Mouse (Mus musculus): ENCODE measurements at regions not wholly inside any gene's neighbourhood (a gene's known extent, or its start where the extent isn't known, plus 50 kb on each side); places are given as distances from the start of the nearest gene placed in this dataset.
"Not testable (repeated sequence)": the region's sequence is repeated elsewhere in the genome, so short reads cannot be mapped to it uniquely, and the experiment has no call there.

GRCm38 (mm10) chr1:105463819-105464614, 107.5 kb upstream of the Rnf152 start:
- H3K9me3 ChIP-seq (ENCODE audit: control insufficient read depth, low read length), result no peaks in the 10 kb centered on the region
- 92% methylated on average over 2 of the region's 2 CpGs for WGBS
- H3K27ac ChIP-seq (ENCODE audit: low read depth), result no peak overlapping the region
- H3K4me3 ChIP-seq (ENCODE audit: low read depth, low read length), result no peak overlapping the region
- DNase-seq (ENCODE audit: low spot score) (no peak), ATAC-seq (replicated peaks; ENCODE audit: low FRiP score, low TSS enrichment, low read depth) (no peak)
- no peak overlapping the region for H3K9ac ChIP-seq (ENCODE audit: low read length)
- H3K4me2 ChIP-seq (ENCODE audit: low read length), result no peak overlapping the region
- no peaks in the 10 kb centered on the region for H3K4me1 ChIP-seq (replicated peaks; ENCODE audit: control insufficient read depth, insufficient read depth, low read length)
- H3K36me3 ChIP-seq (ENCODE audit: control insufficient read depth, insufficient read depth, low read length), result no peaks in the 10 kb centered on the region
- H3K27me3 ChIP-seq (replicated peaks; ENCODE audit: control insufficient read depth, insufficient read depth, low read length), result no peaks in the 10 kb centered on the region

GRCm38 (mm10) chr1:105462695-105463094, 106.2 kb upstream of the Rnf152 start:
- no peaks in the 10 kb centered on the region for H3K36me3 ChIP-seq (ENCODE audit: control insufficient read depth, insufficient read depth, low read length)
- DNase-seq (ENCODE audit: low spot score) (no peak), ATAC-seq (replicated peaks; ENCODE audit: low FRiP score, low TSS enrichment, low read depth) (no peak)
- H3K4me3 ChIP-seq (ENCODE audit: low read depth, low read length), result no peak overlapping the region
- no peak overlapping the region for H3K27ac ChIP-seq (ENCODE audit: low read depth)
- H3K4me2 ChIP-seq (ENCODE audit: low read length), result no peak overlapping the region
- WGBS, result 87% methylated on average over 1 of the region's 1 CpGs
- no peaks in the 10 kb centered on the region for H3K4me1 ChIP-seq (replicated peaks; ENCODE audit: control insufficient read depth, insufficient read depth, low read length)
- H3K9me3 ChIP-seq (ENCODE audit: control insufficient read depth, low read length), result no peaks in the 10 kb centered on the region
- no peak overlapping the region for H3K9ac ChIP-seq (ENCODE audit: low read length)
- H3K27me3 ChIP-seq (replicated peaks; ENCODE audit: control insufficient read depth, insufficient read depth, low read length), result no peaks in the 10 kb centered on the region

GRCm38 (mm10) chr1:105455783-105456182, 99.3 kb upstream of the Rnf152 start:
- H3K9me3 ChIP-seq (ENCODE audit: control insufficient read depth, low read length); H3K36me3 ChIP-seq (ENCODE audit: control insufficient read depth, insufficient read depth, low read length); ATAC-seq (replicated peaks; ENCODE audit: low FRiP score, low TSS enrichment, low read depth); H3K4me3 ChIP-seq (ENCODE audit: low read depth, low read length); H3K9ac ChIP-seq (ENCODE audit: low read length); H3K4me2 ChIP-seq (ENCODE audit: low read length); H3K4me1 ChIP-seq (replicated peaks; ENCODE audit: control insufficient read depth, insufficient read depth, low read length); DNase-seq (ENCODE audit: low spot score); H3K27ac ChIP-seq (ENCODE audit: low read depth); H3K27me3 ChIP-seq (replicated peaks; ENCODE audit: control insufficient read depth, insufficient read depth, low read length): not testable (repeated sequence)
- 95% methylated on average over 13 of the region's 13 CpGs for WGBS

GRCm38 (mm10) chr1:105454687-105455086, 98.2 kb upstream of the Rnf152 start:
- Histone ChIP-seq H3K4me2 (ENCODE audit: low read length) (no peak overlapping the region), H3K27ac (ENCODE audit: low read depth) (no peak overlapping the region), H3K9me3 (ENCODE audit: control insufficient read depth, low read length) (no peaks in the 10 kb centered on the region), H3K36me3 (ENCODE audit: control insufficient read depth, insufficient read depth, low read length) (no peaks in the 10 kb centered on the region), H3K9ac (ENCODE audit: low read length) (no peak overlapping the region), H3K27me3 (replicated peaks; ENCODE audit: control insufficient read depth, insufficient read depth, low read length) (no peaks in the 10 kb centered on the region), H3K4me1 (replicated peaks; ENCODE audit: control insufficient read depth, insufficient read depth, low read length) (no peaks in the 10 kb centered on the region), H3K4me3 (ENCODE audit: low read depth, low read length) (no peak overlapping the region)
- ATAC-seq (replicated peaks; ENCODE audit: low FRiP score, low TSS enrichment, low read depth), result no peak
- DNase-seq (ENCODE audit: low spot score), result no peak
- WGBS, result 86% methylated on average over 1 of the region's 1 CpGs

- no peaks in the 10 kb centered on the region for H3K36me3 ChIP-seq (ENCODE audit: control insufficient read depth, insufficient read depth, low read length)
- no peaks in the 10 kb centered on the region for H3K9me3 ChIP-seq (ENCODE audit: control insufficient read depth, low read length)
- H3K4me2 ChIP-seq (ENCODE audit: low read length), result no peak overlapping the region
- H3K27ac ChIP-seq (ENCODE audit: low read depth), result no peak overlapping the region
- no peak for ATAC-seq (replicated peaks; ENCODE audit: low FRiP score, low TSS enrichment, low read depth)
- no peak overlapping the region for H3K9ac ChIP-seq (ENCODE audit: low read length)
- 67% methylated on average over 1 of the region's 1 CpGs for WGBS
- H3K4me3 ChIP-seq (ENCODE audit: low read depth, low read length), result no peak overlapping the region
- no peaks in the 10 kb centered on the region for H3K4me1 ChIP-seq (replicated peaks; ENCODE audit: control insufficient read depth, insufficient read depth, low read length)
- no peaks in the 10 kb centered on the region for H3K27me3 ChIP-seq (replicated peaks; ENCODE audit: control insufficient read depth, insufficient read depth, low read length)
- no peak for DNase-seq (ENCODE audit: low spot score)
These were observed 89.7 kb upstream of the Rnf152 start for GRCm38 (mm10) chr1:105446212-105446611.

- no peaks in the 10 kb centered on the region for H3K36me3 ChIP-seq (ENCODE audit: control insufficient read depth, insufficient read depth, low read length)
- WGBS, result 85% methylated on average over 5 of the region's 5 CpGs
- ATAC-seq (replicated peaks; ENCODE audit: low FRiP score, low TSS enrichment, low read depth) (no peak), DNase-seq (ENCODE audit: low spot score) (no peak)
- no peaks in the 10 kb centered on the region for H3K27me3 ChIP-seq (replicated peaks; ENCODE audit: control insufficient read depth, insufficient read depth, low read length)
- no peak overlapping the region for H3K4me2 ChIP-seq (ENCODE audit: low read length)
- H3K27ac ChIP-seq (ENCODE audit: low read depth), result no peak overlapping the region
- H3K4me1 ChIP-seq (replicated peaks; ENCODE audit: control insufficient read depth, insufficient read depth, low read length), result no peaks in the 10 kb centered on the region
- no peaks in the 10 kb centered on the region for H3K9me3 ChIP-seq (ENCODE audit: control insufficient read depth, low read length)
- no peak overlapping the region for H3K4me3 ChIP-seq (ENCODE audit: low read depth, low read length)
- no peak overlapping the region for H3K9ac ChIP-seq (ENCODE audit: low read length)
These were observed 87.0 kb upstream of the Rnf152 start for GRCm38 (mm10) chr1:105443546-105443945.

- 53% methylated on average over 3 of the region's 3 CpGs for WGBS
These were observed 83.8 kb upstream of the Rnf152 start for GRCm38 (mm10) chr1:105440296-105440695.

GRCm38 (mm10) chr1:105434631-105435403, 78.3 kb upstream of the Rnf152 start:
- no peak overlapping the region for H3K9ac ChIP-seq (ENCODE audit: low read length)
- H3K4me1 ChIP-seq (replicated peaks; ENCODE audit: control insufficient read depth, insufficient read depth, low read length), result no peaks in the 10 kb centered on the region
- no peaks in the 10 kb centered on the region for H3K36me3 ChIP-seq (ENCODE audit: control insufficient read depth, insufficient read depth, low read length)
- no peak overlapping the region for H3K4me3 ChIP-seq (ENCODE audit: low read depth, low read length)
- no peaks in the 10 kb centered on the region for H3K27me3 ChIP-seq (replicated peaks; ENCODE audit: control insufficient read depth, insufficient read depth, low read length)
- H3K9me3 ChIP-seq (ENCODE audit: control insufficient read depth, low read length), result no peaks in the 10 kb centered on the region
- H3K27ac ChIP-seq (ENCODE audit: low read depth), result no peak overlapping the region
- DNase-seq (ENCODE audit: low spot score) (no peak), ATAC-seq (replicated peaks; ENCODE audit: low FRiP score, low TSS enrichment, low read depth) (no peak)
- 70% methylated on average over 8 of the region's 8 CpGs for WGBS
- H3K4me2 ChIP-seq (ENCODE audit: low read length), result no peak overlapping the region

More at GRCm38 (mm10) chr1:105440296-105440695, 83.8 kb upstream of the Rnf152 start:
- H3K9me3 ChIP-seq (ENCODE audit: control insufficient read depth, low read length), result no peaks in the 10 kb centered on the region
- no peaks in the 10 kb centered on the region for H3K27me3 ChIP-seq (replicated peaks; ENCODE audit: control insufficient read depth, insufficient read depth, low read length)
- H3K4me1 ChIP-seq (replicated peaks; ENCODE audit: control insufficient read depth, insufficient read depth, low read length), result no peaks in the 10 kb centered on the region
- no peak for ATAC-seq (replicated peaks; ENCODE audit: low FRiP score, low TSS enrichment, low read depth)
- H3K4me3 ChIP-seq (ENCODE audit: low read depth, low read length), result no peak overlapping the region
- H3K9ac ChIP-seq (ENCODE audit: low read length), result no peak overlapping the region
- H3K36me3 ChIP-seq (ENCODE audit: control insufficient read depth, insufficient read depth, low read length), result no peaks in the 10 kb centered on the region
- H3K27ac ChIP-seq (ENCODE audit: low read depth), result no peak overlapping the region
- H3K4me2 ChIP-seq (ENCODE audit: low read length), result no peak overlapping the region
- no peak for DNase-seq (ENCODE audit: low spot score)

Data from intestine, embryonic 14.5 days (tissue).